Mouse (Mus musculus): ENCODE data around the gene Stpg3. TPM values are rescaled to one million over a fixed set of nuclear protein-coding genes. Genes with fewer than 3 reads are reported as not detected.

The Stpg3 gene
- total and polyA plus RNA-seq, 3 experiments: 0.07 TPM; not detected in 2

GRCm38 (mm10) chr2:25167481-25167880 is 47.0 kb downstream of the Stpg3 start:
- Histone ChIP-seq H3K36me3 (ENCODE audit: control insufficient read depth in 1 of 2, insufficient read depth in 2 of 2, low read length in 2 of 2) (peaks cover 0 to 10% of the 10 kb centered on the region in 2 experiments; a peak in 2 of 4 replicates), H3K4me3 (ENCODE audit: control insufficient read depth in 1 of 2, insufficient read depth in 1 of 2, low read depth in 2 of 2, low read length in 2 of 2) (peak overlapping the region; percentile 39 to 78), H3K9ac (ENCODE audit: control insufficient read depth, low read depth, low read length, poor library complexity, severe bottlenecking) (peak overlapping the region; percentile 75), H3K9me3 (replicated peaks; ENCODE audit: insufficient read depth, low read length) (no peaks in the 10 kb centered on the region), H3K79me2 (ENCODE audit: control insufficient read depth, insufficient read depth, low read length, poor library complexity) (no peaks in the 10 kb centered on the region; the same call in 1 of the 2 replicates), H3K4me1 (ENCODE audit: control insufficient read depth in 1 of 2, insufficient read depth in 2 of 2, low read length in 2 of 2) (peaks cover 5 to 25% of the 10 kb centered on the region in 2 experiments), H3K27me3 (ENCODE audit: control insufficient read depth in 1 of 2, insufficient read depth in 2 of 2, low read length in 2 of 2) (no peaks in the 10 kb centered on the region), H3K27ac (ENCODE audit: control insufficient read depth, low read depth, low read length) (no peak overlapping the region; the same call in 1 of the 2 replicates)
- TF ChIP-seq POLR2AphosphoS2 (IDR thresholded peaks at IDR 0.05; ENCODE audit: low read length) (no peak), USF1 (IDR thresholded peaks at IDR 0.05; ENCODE audit: low read depth, low read length) (peak; percentile 74)
- DNase-seq (ENCODE audit: low read depth, low spot score): peak; percentile 29

Other genes starting within 250 kb of the Stpg3 start
Only the 30 nearest of the 32 such genes appear.
- 84.8 and 102 TPM in 2 replicates for gene Mrpl41, start 239.5 kb downstream of the Stpg3 start, total RNA-seq (2012; rRNA removed)
- gene Mrpl41, start 239.5 kb downstream of the Stpg3 start, polyA plus RNA-seq (2012; ENCODE audit: insufficient read depth in 1 of 2, insufficient read length in 2 of 2, low read depth in 1 of 2, low replicate concordance in 2 of 2, missing spikeins in 1 of 2): 100 to 1,000 TPM in 1 of 2 experiments, not detected in 1; 103 TPM
- gene Pnpla7, start 238.6 kb downstream of the Stpg3 start, total RNA-seq (2012; rRNA removed): 7.1 and 8.8 TPM in 2 replicates
- 10 to 100 TPM in 1 of 2 experiments, not detected in 1; 11.3 TPM for gene Pnpla7, start 238.6 kb downstream of the Stpg3 start, polyA plus RNA-seq (2012; ENCODE audit: insufficient read depth in 1 of 2, insufficient read length in 2 of 2, low read depth in 1 of 2, low replicate concordance in 2 of 2, missing spikeins in 1 of 2)
- 10.9 and 13.3 TPM in 2 replicates for gene Nsmf, start 160.3 kb downstream of the Stpg3 start, total RNA-seq (2012; rRNA removed)
- gene Nsmf, start 160.3 kb downstream of the Stpg3 start, polyA plus RNA-seq (2012; ENCODE audit: insufficient read depth in 1 of 2, insufficient read length in 2 of 2, low read depth in 1 of 2, low replicate concordance in 2 of 2, missing spikeins in 1 of 2): 10 to 100 TPM in 1 of 2 experiments, not detected in 1; 25.8 TPM
- gene Entpd8, start 134.3 kb downstream of the Stpg3 start, total RNA-seq (2012; rRNA removed): not detected in 2 replicates
- gene Entpd8, start 134.3 kb downstream of the Stpg3 start, polyA plus RNA-seq (2012; ENCODE audit: insufficient read depth in 1 of 2, insufficient read length in 2 of 2, low read depth in 1 of 2, low replicate concordance in 2 of 2, missing spikeins in 1 of 2): not detected
- 0.08 TPM in 1 of 2 replicates, not detected in the other for gene Noxa1, start 119.5 kb downstream of the Stpg3 start, total RNA-seq (2012; rRNA removed)
- gene Noxa1, start 119.5 kb downstream of the Stpg3 start, polyA plus RNA-seq (2012; ENCODE audit: insufficient read depth in 1 of 2, insufficient read length in 2 of 2, low read depth in 1 of 2, low replicate concordance in 2 of 2, missing spikeins in 1 of 2): under 1 TPM in 1 of 2 experiments, not detected in 1; 0.10 TPM
- gene Nrarp, start 33.9 kb downstream of the Stpg3 start, total RNA-seq (2012; rRNA removed): 6.3 and 6.5 TPM in 2 replicates
- gene Nrarp, start 33.9 kb downstream of the Stpg3 start, polyA plus RNA-seq (2012; ENCODE audit: insufficient read depth in 1 of 2, insufficient read length in 2 of 2, low read depth in 1 of 2, low replicate concordance in 2 of 2, missing spikeins in 1 of 2): 10 to 100 TPM in 1 of 2 experiments, not detected in 1; 12.3 TPM
- 7.6 and 9.1 TPM in 2 replicates for gene Tor4a, start 17.8 kb downstream of the Stpg3 start, total RNA-seq (2012; rRNA removed)
- gene Tor4a, start 17.8 kb downstream of the Stpg3 start, polyA plus RNA-seq (2012; ENCODE audit: insufficient read depth in 1 of 2, insufficient read length in 2 of 2, low read depth in 1 of 2, low replicate concordance in 2 of 2, missing spikeins in 1 of 2): 10 to 100 TPM in 1 of 2 experiments, not detected in 1; 13.7 TPM
- 62.9 and 63.1 TPM in 2 replicates for gene Nelfb, start 3.1 kb downstream of the Stpg3 start, total RNA-seq (2012; rRNA removed)
- gene Nelfb, start 3.1 kb downstream of the Stpg3 start, polyA plus RNA-seq (2012; ENCODE audit: insufficient read depth in 1 of 2, insufficient read length in 2 of 2, low read depth in 1 of 2, low replicate concordance in 2 of 2, missing spikeins in 1 of 2): 10 to 100 TPM in 1 of 2 experiments, not detected in 1; 83.5 TPM
- 1.1 TPM in 1 of 2 replicates, not detected in the other for gene Fam166a, start 4.1 kb upstream of the Stpg3 start, total RNA-seq (2012; rRNA removed)
- gene Fam166a, start 4.1 kb upstream of the Stpg3 start, polyA plus RNA-seq (2012; ENCODE audit: insufficient read depth in 1 of 2, insufficient read length in 2 of 2, low read depth in 1 of 2, low replicate concordance in 2 of 2, missing spikeins in 1 of 2): 10 to 100 TPM in 1 of 2 experiments, not detected in 1; 15.6 TPM
- gene Tubb4b, start 10.1 kb upstream of the Stpg3 start, total RNA-seq (2012; rRNA removed): 979 and 1,089 TPM in 2 replicates
- gene Tubb4b, start 10.1 kb upstream of the Stpg3 start, polyA plus RNA-seq (2012; ENCODE audit: insufficient read depth in 1 of 2, insufficient read length in 2 of 2, low read depth in 1 of 2, low replicate concordance in 2 of 2, missing spikeins in 1 of 2): 1,000 to 10,000 TPM in 1 of 2 experiments, 100 to 1,000 TPM in 1; 183 to 1,037 TPM
- gene Slc34a3, start 19.7 kb upstream of the Stpg3 start, total RNA-seq (2012; rRNA removed): 0.04 TPM in 1 of 2 replicates, not detected in the other
- under 1 TPM in 1 of 2 experiments, not detected in 1; 0.03 TPM for gene Slc34a3, start 19.7 kb upstream of the Stpg3 start, polyA plus RNA-seq (2012; ENCODE audit: insufficient read depth in 1 of 2, insufficient read length in 2 of 2, low read depth in 1 of 2, low replicate concordance in 2 of 2, missing spikeins in 1 of 2)
- gene Rnf224, start 22.1 kb upstream of the Stpg3 start, total RNA-seq (2012; rRNA removed): not detected in 2 replicates
- gene Rnf224, start 22.1 kb upstream of the Stpg3 start, polyA plus RNA-seq (2012; ENCODE audit: insufficient read depth in 1 of 2, insufficient read length in 2 of 2, low read depth in 1 of 2, low replicate concordance in 2 of 2, missing spikeins in 1 of 2): under 1 TPM in 1 of 2 experiments, not detected in 1; 0.10 TPM
- gene Rnf208, start 27.6 kb upstream of the Stpg3 start, total RNA-seq (2012; rRNA removed): 6.0 and 7.4 TPM in 2 replicates
- 10 to 100 TPM in 1 of 2 experiments, not detected in 1; 21.8 TPM for gene Rnf208, start 27.6 kb upstream of the Stpg3 start, polyA plus RNA-seq (2012; ENCODE audit: insufficient read depth in 1 of 2, insufficient read length in 2 of 2, low read depth in 1 of 2, low replicate concordance in 2 of 2, missing spikeins in 1 of 2)
- 0.15 and 0.26 TPM in 2 replicates for gene Cysrt1, start 27.8 kb upstream of the Stpg3 start, total RNA-seq (2012; rRNA removed)
- under 1 TPM in 1 of 2 experiments, not detected in 1; 0.19 TPM for gene Cysrt1, start 27.8 kb upstream of the Stpg3 start, polyA plus RNA-seq (2012; ENCODE audit: insufficient read depth in 1 of 2, insufficient read length in 2 of 2, low read depth in 1 of 2, low replicate concordance in 2 of 2, missing spikeins in 1 of 2)
- gene AL732309.1, start 32.2 kb upstream of the Stpg3 start, total RNA-seq (2012; rRNA removed): 8.2 and 11.5 TPM in 2 replicates
- 1 to 10 TPM in 1 of 2 experiments, not detected in 1; 4.8 TPM for gene AL732309.1, start 32.2 kb upstream of the Stpg3 start, polyA plus RNA-seq (2012; ENCODE audit: insufficient read depth in 1 of 2, insufficient read length in 2 of 2, low read depth in 1 of 2, low replicate concordance in 2 of 2, missing spikeins in 1 of 2)
- 8.1 and 8.4 TPM in 2 replicates for gene Tmem203, start 40.8 kb upstream of the Stpg3 start, total RNA-seq (2012; rRNA removed)
- 10 to 100 TPM in 1 of 2 experiments, not detected in 1; 17.0 TPM for gene Tmem203, start 40.8 kb upstream of the Stpg3 start, polyA plus RNA-seq (2012; ENCODE audit: insufficient read depth in 1 of 2, insufficient read length in 2 of 2, low read depth in 1 of 2, low replicate concordance in 2 of 2, missing spikeins in 1 of 2)
- gene Tprn, start 48.0 kb upstream of the Stpg3 start, total RNA-seq (2012; rRNA removed): 26.1 and 32.9 TPM in 2 replicates
- 10 to 100 TPM in 1 of 2 experiments, not detected in 1; 50.8 TPM for gene Tprn, start 48.0 kb upstream of the Stpg3 start, polyA plus RNA-seq (2012; ENCODE audit: insufficient read depth in 1 of 2, insufficient read length in 2 of 2, low read depth in 1 of 2, low replicate concordance in 2 of 2, missing spikeins in 1 of 2)
- gene Ssna1, start 57.8 kb upstream of the Stpg3 start, total RNA-seq (2012; rRNA removed): 194 and 226 TPM in 2 replicates
- 100 to 1,000 TPM in 1 of 2 experiments, not detected in 1; 158 TPM for gene Ssna1, start 57.8 kb upstream of the Stpg3 start, polyA plus RNA-seq (2012; ENCODE audit: insufficient read depth in 1 of 2, insufficient read length in 2 of 2, low read depth in 1 of 2, low replicate concordance in 2 of 2, missing spikeins in 1 of 2)
- 9.8 and 10.3 TPM in 2 replicates for gene Anapc2, start 57.8 kb upstream of the Stpg3 start, total RNA-seq (2012; rRNA removed)
- 10 to 100 TPM in 1 of 2 experiments, not detected in 1; 67.0 TPM for gene Anapc2, start 57.8 kb upstream of the Stpg3 start, polyA plus RNA-seq (2012; ENCODE audit: insufficient read depth in 1 of 2, insufficient read length in 2 of 2, low read depth in 1 of 2, low replicate concordance in 2 of 2, missing spikeins in 1 of 2)
- gene Tmem210, start 73.5 kb upstream of the Stpg3 start, total RNA-seq (2012; rRNA removed): not detected in 2 replicates
- gene Tmem210, start 73.5 kb upstream of the Stpg3 start, polyA plus RNA-seq (2012; ENCODE audit: insufficient read depth in 1 of 2, insufficient read length in 2 of 2, low read depth in 1 of 2, low replicate concordance in 2 of 2, missing spikeins in 1 of 2): not detected
- not detected in 2 replicates for gene Lrrc26, start 75.3 kb upstream of the Stpg3 start, total RNA-seq (2012; rRNA removed)
- gene Lrrc26, start 75.3 kb upstream of the Stpg3 start, polyA plus RNA-seq (2012; ENCODE audit: insufficient read depth in 1 of 2, insufficient read length in 2 of 2, low read depth in 1 of 2, low replicate concordance in 2 of 2, missing spikeins in 1 of 2): not detected
- gene Grin1, start 104.5 kb upstream of the Stpg3 start, total RNA-seq (2012; rRNA removed): not detected in 2 replicates
- gene Grin1, start 104.5 kb upstream of the Stpg3 start, polyA plus RNA-seq (2012; ENCODE audit: insufficient read depth in 1 of 2, insufficient read length in 2 of 2, low read depth in 1 of 2, low replicate concordance in 2 of 2, missing spikeins in 1 of 2): under 1 TPM in 1 of 2 experiments, not detected in 1; 0.07 TPM
- gene Man1b1, start 117.7 kb upstream of the Stpg3 start, total RNA-seq (2012; rRNA removed): 37.7 and 49.6 TPM in 2 replicates
- 10 to 100 TPM in 1 of 2 experiments, not detected in 1; 50.1 TPM for gene Man1b1, start 117.7 kb upstream of the Stpg3 start, polyA plus RNA-seq (2012; ENCODE audit: insufficient read depth in 1 of 2, insufficient read length in 2 of 2, low read depth in 1 of 2, low replicate concordance in 2 of 2, missing spikeins in 1 of 2)
- 24.0 and 25.9 TPM in 2 replicates for gene Dpp7, start 141.7 kb upstream of the Stpg3 start, total RNA-seq (2012; rRNA removed)
- 10 to 100 TPM in 1 of 2 experiments, not detected in 1; 24.6 TPM for gene Dpp7, start 141.7 kb upstream of the Stpg3 start, polyA plus RNA-seq (2012; ENCODE audit: insufficient read depth in 1 of 2, insufficient read length in 2 of 2, low read depth in 1 of 2, low replicate concordance in 2 of 2, missing spikeins in 1 of 2)
- gene Uap1l1, start 151.0 kb upstream of the Stpg3 start, total RNA-seq (2012; rRNA removed): 3.6 and 4.7 TPM in 2 replicates
- gene Uap1l1, start 151.0 kb upstream of the Stpg3 start, polyA plus RNA-seq (2012; ENCODE audit: insufficient read depth in 1 of 2, insufficient read length in 2 of 2, low read depth in 1 of 2, low replicate concordance in 2 of 2, missing spikeins in 1 of 2): 10 to 100 TPM in 1 of 2 experiments, not detected in 1; 12.6 TPM
- gene Sapcd2, start 157.7 kb upstream of the Stpg3 start, total RNA-seq (2012; rRNA removed): 39.7 and 51.9 TPM in 2 replicates
- gene Sapcd2, start 157.7 kb upstream of the Stpg3 start, polyA plus RNA-seq (2012; ENCODE audit: insufficient read depth in 1 of 2, insufficient read length in 2 of 2, low read depth in 1 of 2, low replicate concordance in 2 of 2, missing spikeins in 1 of 2): 10 to 100 TPM in 1 of 2 experiments, not detected in 1; 58.2 TPM
- gene Entpd2, start 181.2 kb upstream of the Stpg3 start, total RNA-seq (2012; rRNA removed): not detected in 2 replicates
- gene Entpd2, start 181.2 kb upstream of the Stpg3 start, polyA plus RNA-seq (2012; ENCODE audit: insufficient read depth in 1 of 2, insufficient read length in 2 of 2, low read depth in 1 of 2, low replicate concordance in 2 of 2, missing spikeins in 1 of 2): not detected
- not detected in 2 replicates for gene Npdc1, start 184.7 kb upstream of the Stpg3 start, total RNA-seq (2012; rRNA removed)
- not detected for gene Npdc1, start 184.7 kb upstream of the Stpg3 start, polyA plus RNA-seq (2012; ENCODE audit: insufficient read depth in 1 of 2, insufficient read length in 2 of 2, low read depth in 1 of 2, low replicate concordance in 2 of 2, missing spikeins in 1 of 2)
- gene Fut7, start 208.6 kb upstream of the Stpg3 start, total RNA-seq (2012; rRNA removed): 0.08 and 0.10 TPM in 2 replicates
- under 1 TPM in 1 of 2 experiments, not detected in 1; 0.21 TPM for gene Fut7, start 208.6 kb upstream of the Stpg3 start, polyA plus RNA-seq (2012; ENCODE audit: insufficient read depth in 1 of 2, insufficient read length in 2 of 2, low read depth in 1 of 2, low replicate concordance in 2 of 2, missing spikeins in 1 of 2)
- 8.7 and 10.4 TPM in 2 replicates for gene Abca2, start 214.1 kb upstream of the Stpg3 start, total RNA-seq (2012; rRNA removed)
- gene Abca2, start 214.1 kb upstream of the Stpg3 start, polyA plus RNA-seq (2012; ENCODE audit: insufficient read depth in 1 of 2, insufficient read length in 2 of 2, low read depth in 1 of 2, low replicate concordance in 2 of 2, missing spikeins in 1 of 2): 10 to 100 TPM in 1 of 2 experiments, not detected in 1; 42.2 TPM